Mouse (Mus musculus): ENCODE results near the gene Nrg3. TPM values are rescaled to one million over a fixed set of nuclear protein-coding genes. Genes with fewer than 3 reads are reported as not detected.

Gene Nrg3
- total RNA-seq (2014; fragmentation: Nextera tagmentation) (not detected in 2 replicates), total RNA-seq (2017) (not detected in 2 replicates)

DNA sequence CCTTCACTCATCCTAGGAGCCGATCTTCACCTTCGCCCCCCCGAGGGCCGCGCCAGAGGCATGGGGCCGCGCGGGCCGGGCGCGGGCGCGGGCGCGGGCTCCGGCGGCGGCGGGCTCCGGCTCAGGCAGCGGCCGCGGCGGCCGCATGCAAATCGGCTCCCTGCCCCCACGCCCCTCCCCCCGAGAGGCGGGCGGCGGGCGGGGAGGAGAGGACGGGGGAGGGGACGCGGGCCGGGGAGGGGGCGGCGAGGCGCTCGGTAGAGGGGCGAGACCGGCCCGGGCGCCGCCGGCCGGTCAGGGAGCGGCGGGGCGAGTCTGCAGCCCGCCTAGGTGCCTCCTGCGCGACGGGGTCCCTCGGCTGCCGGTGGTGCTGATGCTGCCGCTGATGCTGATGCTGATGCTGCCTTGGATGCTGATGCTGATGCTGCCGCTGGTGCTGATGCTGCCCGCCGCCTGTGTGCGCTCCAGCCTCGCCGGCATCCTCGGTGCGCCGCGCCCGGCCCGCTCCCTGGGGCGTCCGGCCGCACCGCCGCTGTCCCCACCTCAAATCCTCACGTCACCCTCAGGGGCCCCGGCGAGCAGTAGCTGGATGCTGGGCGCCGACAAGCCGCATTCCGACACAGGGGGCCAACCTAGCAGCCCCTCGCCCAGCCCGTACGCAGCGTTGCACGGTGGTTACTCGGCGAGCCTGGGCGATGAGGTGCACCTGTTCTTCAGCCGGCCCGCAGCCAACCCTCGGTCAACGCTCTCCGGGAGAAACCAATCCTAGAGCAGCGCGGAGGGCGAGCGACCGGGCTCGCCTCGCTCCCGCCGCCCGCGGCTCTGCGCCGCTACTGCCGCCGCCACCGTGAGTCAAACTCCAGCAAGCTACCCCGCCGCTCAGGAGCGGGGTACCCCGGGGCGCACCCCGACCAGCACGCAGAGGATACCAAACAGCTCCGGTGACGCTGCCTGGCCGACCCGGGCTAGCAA is at the start of gene Nrg3:
Gene Nrg3, minus strand, starts transcription at position 299 of the 972 bp plus-strand sequence.
- ATAC-seq (replicated peaks; ENCODE audit: low FRiP score, low TSS enrichment, poor library complexity, severe bottlenecking): no peak

DNA sequence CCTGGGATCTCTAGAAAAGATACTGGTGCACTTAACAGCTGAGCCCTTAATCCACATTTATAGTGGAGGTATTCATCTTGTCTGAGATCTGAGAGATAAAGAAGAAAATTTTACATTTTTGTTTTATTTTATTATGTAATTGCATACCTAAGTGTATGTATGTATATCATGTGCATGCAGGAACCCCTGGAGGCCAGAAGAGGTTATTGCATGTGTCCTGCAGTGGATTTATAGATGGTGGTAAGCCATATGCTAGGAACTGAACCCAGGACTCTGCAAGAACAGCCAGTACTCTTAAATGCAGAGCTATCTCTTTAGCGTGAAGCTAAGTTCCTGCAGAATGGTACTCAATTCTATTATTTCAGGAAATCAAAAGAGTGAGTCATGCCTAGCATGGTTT is 36.1 kb upstream of the Nrg3 start:
- no peak for ATAC-seq (replicated peaks; ENCODE audit: low FRiP score, low TSS enrichment, poor library complexity, severe bottlenecking)

DNA sequence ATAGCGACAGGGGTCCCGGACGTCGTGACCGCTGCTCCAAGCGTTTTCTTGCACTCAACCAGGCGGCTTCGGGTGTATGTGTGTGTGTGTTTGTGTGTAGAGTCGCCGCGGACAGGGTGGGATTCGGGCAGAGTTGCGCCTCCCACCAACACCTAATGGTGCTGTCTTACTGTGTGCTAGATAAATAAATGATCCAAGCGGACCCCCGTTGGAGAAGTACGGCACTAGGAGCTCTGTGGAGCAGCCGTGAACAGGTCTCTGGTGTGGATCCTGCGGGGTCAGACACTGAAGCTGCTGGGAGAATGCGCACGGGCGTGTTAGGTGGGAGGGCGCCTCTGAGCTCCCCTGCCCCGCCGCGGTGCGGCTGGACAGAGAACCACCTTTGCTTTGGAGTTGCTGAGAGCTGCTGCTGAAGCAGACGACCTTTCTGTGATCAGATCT is 903 bp upstream of the Nrg3 start:
- no peak for ATAC-seq (replicated peaks; ENCODE audit: low FRiP score, low TSS enrichment, poor library complexity, severe bottlenecking)

DNA sequence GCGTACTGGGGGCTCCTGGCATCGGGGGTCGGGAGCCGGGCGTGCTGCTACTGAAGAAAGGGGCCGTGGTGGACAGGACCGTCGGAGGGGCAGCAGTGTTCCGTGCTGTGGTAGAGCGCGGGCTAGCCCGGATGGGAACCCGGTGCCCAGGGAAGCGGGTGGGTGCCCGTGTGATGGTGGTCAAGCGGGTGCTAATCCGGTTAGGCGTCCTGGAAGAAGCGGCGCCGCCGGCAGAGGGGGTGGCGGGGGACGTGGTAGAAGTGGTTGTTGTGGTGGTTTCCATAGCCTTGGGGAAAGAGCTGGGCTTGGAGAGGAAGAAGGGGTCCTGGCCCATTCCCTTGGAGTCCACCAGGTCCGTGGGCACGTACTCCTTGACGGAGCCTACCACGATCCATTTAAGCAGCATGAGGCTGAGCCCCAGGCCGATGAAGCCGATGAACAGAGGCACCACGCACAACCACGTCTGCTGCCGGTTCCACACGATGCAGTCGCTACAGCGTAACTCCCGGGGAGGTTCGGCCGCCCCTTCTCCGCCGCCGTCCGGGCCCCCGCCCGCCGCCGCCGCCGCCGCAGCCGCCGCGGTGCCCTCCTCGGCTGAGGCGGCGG is 639 bp downstream of the Nrg3 start:
- no peak for ATAC-seq (replicated peaks; ENCODE audit: low FRiP score, low TSS enrichment, poor library complexity, severe bottlenecking)

DNA sequence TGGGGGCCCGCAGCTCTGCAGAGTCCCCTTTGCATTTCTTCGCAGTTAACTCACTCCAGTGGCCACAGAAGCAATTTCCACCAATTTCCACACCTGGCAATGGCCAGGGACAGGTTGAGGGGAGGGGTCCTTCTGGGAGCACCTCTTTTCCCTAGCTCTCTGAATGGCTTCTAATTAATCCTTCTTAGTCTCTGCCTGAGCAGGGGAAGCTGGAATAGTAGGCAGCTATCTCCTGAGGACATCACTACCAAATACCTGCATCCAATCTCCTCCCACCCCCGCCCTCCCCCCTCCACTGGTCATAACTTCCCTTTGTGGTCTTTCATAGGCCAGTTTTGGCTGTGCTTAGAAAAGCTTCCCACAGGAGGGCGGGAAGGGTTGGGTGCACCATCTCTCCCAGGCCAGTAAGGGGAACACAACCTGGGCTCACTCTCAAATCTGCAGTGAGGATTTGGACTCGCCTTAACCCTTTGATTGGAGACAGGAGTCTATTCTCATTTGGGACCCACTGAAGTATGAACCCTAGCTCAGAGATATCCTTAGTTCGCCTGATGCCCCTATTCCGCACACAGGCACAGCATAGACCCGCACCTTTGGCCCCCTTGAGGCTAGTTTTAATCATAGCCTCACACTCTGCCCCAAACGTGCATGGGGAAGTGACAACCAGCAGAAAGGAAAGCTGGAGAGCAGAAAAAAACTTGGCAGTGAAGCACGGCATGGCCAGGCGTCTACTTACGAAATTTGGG is 1.5 kb downstream of the Nrg3 start:
- no peak for ATAC-seq (replicated peaks; ENCODE audit: low FRiP score, low TSS enrichment, poor library complexity, severe bottlenecking)

DNA sequence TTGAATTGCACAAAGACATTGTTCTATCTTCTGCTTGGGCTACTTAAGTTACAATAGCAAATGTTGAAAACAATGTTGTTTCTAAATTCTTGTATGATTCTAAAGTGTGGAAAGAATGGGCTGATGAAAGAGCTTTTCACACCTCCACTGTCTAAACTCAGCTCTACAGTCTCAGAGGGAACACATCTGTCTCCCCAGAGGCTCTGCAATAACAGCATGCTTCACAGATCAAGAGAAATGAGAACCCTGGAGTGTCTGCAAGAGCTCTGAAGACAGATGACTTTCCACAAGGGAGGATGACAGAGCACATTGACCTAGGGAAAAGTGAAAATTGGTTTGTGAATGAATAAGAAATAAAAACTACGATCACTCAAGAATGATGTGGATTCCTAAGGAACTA is 27.4 kb downstream of the Nrg3 start:
- ATAC-seq (replicated peaks; ENCODE audit: low FRiP score, low TSS enrichment, poor library complexity, severe bottlenecking): no peak

DNA sequence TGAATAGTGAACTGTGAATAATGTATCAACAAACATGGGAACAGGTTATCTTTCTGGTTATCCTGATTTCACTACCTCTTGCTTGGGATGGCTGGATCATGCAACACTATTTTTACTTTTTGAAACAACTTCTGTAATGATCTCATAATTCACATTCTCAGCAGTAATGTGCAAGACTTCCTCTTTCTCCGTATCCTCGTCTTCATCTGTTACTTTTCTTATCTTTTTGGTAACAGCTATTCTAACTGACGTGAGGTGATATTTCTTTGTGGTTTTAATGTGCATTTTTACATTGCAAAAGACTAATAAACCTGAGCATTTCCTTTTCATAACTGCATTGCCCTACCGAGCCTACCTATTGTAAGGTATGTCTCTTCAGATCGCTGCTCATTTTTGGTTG is 44.4 kb downstream of the Nrg3 start:
- no peak for ATAC-seq (replicated peaks; ENCODE audit: low FRiP score, low TSS enrichment, poor library complexity, severe bottlenecking)

DNA sequence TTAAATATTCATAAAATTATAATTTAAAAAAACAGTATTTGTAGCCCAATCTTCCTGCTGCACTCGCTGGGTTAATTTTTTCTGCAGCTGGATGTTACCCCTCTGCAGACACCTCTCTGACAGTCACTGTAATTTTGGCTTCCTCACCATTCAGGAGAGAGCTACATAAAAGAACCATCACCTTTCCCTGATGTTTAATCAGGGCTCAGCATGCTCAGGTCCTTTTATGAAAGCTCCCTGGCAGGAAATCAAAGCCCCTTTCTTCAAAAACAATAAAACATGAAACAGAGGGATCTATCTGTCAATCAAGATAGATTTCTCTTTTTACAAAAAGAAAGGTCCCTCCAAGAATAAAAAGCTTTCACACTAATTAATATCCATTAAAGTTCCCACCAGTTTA is 51.0 kb downstream of the Nrg3 start:
- ATAC-seq (replicated peaks; ENCODE audit: low FRiP score, low TSS enrichment, poor library complexity, severe bottlenecking): no peak

DNA sequence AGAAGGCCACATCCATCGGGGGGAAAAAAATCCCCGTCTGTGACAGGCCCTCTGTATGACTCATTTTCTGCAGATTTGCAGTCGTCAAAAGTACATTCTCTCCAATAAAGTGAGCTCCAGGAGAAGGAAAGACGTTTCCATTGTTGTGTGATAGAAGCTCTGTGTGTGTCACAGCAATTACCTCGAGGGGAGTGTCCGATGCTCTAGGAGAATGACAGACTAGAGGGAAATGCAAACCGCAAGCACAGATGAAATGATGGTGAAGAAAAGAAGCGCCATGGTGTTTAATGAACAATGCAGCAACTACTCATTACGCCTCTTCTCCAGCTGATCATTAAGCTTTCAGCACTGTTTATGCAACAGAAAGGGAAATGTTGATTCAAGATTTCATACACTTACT is 59.6 kb downstream of the Nrg3 start:
- no peak for ATAC-seq (replicated peaks; ENCODE audit: low FRiP score, low TSS enrichment, poor library complexity, severe bottlenecking)

DNA sequence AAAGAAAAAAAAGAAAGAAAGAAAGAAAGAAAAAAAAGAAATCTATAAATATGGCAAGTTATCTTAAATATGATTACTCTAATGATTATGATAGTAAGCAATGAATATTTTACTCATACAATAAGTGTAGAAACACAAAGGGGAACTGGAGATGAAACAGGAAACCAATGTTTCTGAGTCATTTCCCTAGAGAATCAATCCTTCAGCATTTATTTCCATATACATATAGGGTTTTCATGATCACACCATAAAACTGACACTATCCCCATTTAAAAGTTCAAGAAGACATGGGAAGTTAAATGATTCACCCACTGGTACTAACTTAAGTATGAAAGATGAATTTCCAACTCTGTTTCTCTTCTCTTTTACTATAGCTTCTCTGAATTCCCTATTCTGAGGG is 86.0 kb downstream of the Nrg3 start:
- no peak for ATAC-seq (replicated peaks; ENCODE audit: low FRiP score, low TSS enrichment, poor library complexity, severe bottlenecking)

DNA sequence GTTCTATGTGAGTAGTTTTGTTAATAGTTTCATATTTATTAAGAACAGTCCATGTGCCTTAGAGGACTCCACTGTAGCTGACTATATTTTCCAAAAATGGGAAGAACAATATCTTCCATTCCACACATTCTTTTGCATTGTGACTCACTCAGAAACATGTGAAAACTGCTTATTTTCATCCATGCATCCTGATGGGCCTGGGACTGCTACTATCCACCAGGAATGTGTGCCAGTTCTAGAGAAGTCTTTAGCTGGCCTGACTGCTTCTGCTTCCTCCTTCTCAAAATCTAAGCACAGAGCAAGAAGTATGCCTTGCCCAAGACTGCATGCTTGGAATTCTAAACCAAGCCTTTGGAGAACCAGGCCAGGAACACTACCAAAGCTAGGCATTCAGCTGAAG is 91.6 kb downstream of the Nrg3 start:
- no peak for ATAC-seq (replicated peaks; ENCODE audit: low FRiP score, low TSS enrichment, poor library complexity, severe bottlenecking)

DNA sequence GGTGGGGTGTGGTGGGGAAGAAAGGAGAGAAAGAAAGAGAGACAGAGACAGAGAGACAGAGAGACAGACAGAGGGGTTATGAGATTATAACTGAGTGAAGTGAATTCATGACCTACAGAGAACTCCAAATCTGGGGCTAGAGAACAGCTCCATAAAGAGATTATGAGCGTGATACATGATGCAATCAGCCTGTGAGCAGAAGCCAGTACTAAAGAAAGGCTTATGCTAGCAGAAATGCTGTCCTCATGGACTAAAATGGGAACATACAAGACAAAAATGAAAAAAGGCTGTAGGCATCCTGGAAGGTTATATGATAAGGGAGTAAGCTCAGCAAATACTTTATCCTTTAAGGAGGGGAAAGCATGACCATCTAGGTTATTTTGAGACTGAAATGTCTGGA is 99.7 kb downstream of the Nrg3 start:
- no peak for ATAC-seq (replicated peaks; ENCODE audit: low FRiP score, low TSS enrichment, poor library complexity, severe bottlenecking)

DNA sequence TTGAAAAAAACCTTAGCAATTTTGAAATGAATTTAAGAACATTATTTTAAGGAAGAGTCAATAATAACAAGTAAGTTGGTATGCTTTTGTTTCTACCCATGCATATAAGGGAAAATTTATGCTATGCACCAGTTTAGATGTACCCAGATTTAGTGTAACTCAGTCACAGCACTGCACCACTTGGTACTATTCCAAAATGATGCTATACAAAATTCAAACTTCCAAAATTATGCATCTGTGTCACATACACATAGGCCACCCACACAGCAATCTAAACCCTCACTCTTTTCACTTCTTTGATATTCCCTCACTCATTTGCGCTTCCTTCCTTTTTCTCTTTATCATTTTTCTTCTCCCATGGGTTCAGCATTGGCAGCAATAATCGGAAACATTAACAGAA is 116.6 kb downstream of the Nrg3 start:
- ATAC-seq (replicated peaks; ENCODE audit: low FRiP score, low TSS enrichment, poor library complexity, severe bottlenecking): no peak

DNA sequence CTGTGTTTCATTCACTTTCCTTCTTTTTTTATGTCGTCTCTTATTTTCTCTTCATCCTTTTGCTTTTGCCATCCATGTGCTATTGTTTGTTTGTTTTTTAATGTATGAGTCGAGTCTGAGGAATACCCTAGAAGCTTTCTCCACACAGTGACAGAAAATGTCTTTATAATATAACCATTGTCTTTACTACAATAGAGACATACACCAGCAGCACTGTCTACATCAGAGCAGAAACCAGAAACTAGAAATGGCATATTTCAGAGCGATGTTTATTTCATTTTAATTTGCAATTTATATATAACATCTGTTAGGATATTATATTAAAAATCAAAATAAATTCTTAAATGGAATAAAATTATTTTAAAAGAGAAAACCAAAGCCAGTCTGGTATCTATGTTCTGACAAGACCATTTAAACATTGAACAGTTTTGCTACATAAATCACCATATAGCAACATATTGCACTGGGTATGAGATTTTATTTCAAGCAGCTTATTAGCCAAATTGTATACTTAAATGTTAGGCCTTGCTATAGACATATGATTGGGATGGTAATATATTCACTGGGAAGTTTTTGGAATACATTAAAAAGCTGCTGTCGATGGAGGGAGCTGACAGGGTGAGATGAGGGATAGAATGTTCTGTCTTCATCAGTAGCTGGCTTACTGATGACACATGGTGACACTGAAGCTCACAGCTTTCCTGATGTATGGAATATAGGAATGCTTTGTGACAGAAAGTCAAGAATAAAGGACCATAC is 120.7 kb downstream of the Nrg3 start:
- no peak for ATAC-seq (replicated peaks; ENCODE audit: low FRiP score, low TSS enrichment, poor library complexity, severe bottlenecking)

DNA sequence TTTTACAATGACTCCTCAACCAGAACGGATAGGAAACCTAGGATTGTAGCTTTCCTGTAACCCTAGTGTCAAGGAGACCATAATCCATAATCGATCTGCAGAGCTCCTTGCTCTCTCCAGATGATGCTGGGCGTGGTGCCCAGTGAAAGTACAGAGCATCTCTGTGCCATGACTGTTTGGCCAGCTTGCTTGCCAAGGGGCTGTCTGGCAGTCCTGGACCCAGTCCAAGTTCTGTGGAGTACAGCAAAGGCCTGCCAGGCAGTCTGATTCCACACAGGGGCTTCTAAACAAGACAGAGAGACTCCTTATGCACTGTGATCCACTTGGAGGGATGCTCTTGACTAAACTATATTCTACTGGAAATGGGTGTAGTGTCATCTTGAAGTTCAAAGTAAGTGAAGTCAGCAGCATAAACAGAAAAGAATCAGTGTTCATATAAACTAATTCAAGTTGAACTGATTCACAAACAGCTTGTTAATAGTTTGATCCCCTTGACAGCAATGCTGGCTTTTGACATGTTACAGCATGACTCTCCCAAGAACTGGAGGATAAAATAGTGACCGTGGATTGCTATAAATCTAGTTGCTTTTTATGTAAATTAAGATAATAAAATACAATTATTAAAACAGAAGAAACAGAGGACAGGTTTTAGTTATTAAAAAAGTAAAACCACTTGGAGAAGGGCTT is 155.3 kb downstream of the Nrg3 start:
- no peak for ATAC-seq (replicated peaks; ENCODE audit: low FRiP score, low TSS enrichment, poor library complexity, severe bottlenecking)

DNA sequence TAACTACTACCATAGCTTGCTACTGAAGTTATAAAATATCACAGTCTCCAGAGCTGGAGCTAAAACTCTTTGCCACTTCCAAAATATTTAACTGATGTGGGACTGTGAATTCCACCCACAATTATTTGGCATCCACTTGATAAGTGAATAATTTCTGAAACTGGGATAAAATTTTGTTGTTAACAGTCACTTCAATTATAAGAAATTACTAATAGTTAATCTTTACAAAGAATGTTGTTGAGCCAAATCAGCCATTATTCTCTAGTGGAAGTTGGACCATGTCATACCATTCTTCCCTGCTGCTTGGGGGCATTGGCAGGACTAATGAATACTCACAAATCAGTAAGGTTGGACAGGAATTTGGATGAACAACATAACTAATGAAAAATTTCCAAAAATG is 158.8 kb downstream of the Nrg3 start:
- no peak for ATAC-seq (replicated peaks; ENCODE audit: low FRiP score, low TSS enrichment, poor library complexity, severe bottlenecking)

DNA sequence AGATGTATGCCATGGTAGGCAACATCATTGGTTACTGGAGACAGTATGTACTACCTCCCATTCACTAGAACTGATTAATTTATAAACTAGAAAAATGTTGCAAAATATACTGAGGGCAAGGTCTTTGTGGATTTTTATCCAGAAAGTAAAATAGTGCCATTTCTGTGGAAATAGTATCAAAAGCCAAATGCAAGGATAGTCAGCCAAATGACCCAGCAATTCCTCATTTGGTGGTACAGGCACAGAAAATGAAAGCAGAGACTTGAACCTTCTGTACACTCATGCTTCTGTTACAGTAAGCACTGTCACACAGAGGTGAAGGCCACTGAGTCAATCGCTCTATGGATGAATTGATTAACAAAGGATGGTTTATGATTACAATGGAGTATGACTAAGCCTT is 207.8 kb downstream of the Nrg3 start:
- ATAC-seq (replicated peaks; ENCODE audit: low FRiP score, low TSS enrichment, poor library complexity, severe bottlenecking): no peak

DNA sequence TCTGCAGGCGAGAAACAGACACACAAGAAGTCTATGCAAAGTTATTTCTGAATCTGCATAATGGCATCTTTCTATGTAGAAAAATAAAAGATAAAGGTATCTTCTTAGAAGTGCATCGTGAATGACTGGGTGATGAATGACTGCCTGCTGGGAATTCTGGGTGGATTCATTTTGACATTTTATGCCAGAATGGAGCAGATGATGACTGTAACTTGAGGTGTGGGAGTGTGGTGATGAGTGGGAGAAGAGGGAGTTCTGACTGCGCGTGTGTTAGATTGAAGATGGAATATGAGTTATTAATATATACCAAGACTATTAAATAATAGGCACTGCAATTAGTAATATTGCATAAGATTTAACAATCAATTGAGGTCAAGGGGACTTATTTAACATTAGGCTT is 208.5 kb downstream of the Nrg3 start:
- no peak for ATAC-seq (replicated peaks; ENCODE audit: low FRiP score, low TSS enrichment, poor library complexity, severe bottlenecking)

DNA sequence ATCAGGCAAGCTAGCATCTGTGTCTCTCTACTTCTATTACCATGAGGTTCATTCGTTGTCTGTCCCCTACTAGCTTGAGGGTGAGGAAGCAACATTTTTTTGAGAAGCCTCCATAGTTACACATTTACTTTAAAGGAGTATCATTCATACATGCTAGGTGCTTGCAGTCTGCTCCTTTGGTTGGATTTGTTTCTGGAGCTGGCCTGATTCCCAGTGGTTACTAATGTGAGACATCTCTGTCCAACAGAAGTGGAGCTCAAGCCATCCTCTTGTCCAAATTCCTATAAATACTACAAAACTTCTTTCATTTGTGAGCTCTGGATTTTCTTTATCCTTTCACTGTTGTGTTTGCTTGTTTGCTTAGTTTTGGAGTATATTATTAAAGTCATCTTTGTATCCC is 211.9 kb downstream of the Nrg3 start:
- no peak for ATAC-seq (replicated peaks; ENCODE audit: low FRiP score, low TSS enrichment, poor library complexity, severe bottlenecking)

All from megakaryocyte-erythroid progenitor cell, adult 5-6 weeks (primary cell).